Mouse (Mus musculus) kidney, adult 11 months (tissue): ENCODE measurements around the gene Dock11.
A peak's percentile ranks its signal among the peaks of the same experiment; 100 is the strongest.

ENCODE experiments used
- DNase-seq: peaks from one replicate; pipeline ENCODE4 v3.0.0; 2022

The Dock11 gene

DNA sequence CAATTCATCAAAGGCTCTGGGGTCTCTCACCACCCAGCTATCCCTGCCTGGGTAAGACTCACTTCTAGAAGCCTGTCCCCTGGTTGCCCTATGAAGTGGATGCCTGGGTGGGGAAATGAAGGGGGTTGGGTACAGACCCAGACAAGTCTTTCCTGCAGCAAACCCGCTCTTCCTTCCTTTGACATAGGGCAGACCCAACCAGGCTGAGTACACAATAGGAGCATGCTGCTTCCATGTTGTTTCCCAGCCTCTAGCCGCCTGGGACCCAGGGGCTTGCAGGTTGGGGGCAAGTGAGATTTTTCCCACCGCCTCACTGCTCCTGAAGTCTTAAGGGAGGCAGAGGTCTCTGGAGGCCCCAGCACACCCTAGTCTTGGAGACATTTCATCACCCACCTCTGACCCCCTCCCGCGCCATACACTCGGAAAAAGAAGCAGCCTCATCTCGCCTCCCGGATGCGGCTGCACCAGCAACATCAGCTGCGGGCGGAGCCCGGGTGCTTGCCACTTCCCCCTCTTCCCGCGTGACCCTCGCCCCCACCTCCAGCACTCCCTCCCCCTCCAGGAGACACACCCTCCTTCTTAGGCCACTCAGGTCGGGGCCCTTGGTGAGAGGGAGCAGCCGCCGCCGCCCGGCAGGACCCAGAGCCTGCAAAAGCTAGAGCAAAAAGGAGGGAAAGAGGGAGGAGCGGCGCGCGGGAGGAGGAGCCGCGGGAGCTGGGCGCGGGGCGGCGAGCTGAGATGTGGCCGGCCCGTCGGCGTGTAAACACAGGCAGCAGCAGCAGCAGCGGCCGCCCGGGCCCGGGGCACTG, at the start of gene Dock11:
Dock11 (plus strand) TSS at position 746 of the 809 bp plus-strand sequence.
- DNase-seq, result peak; percentile 38

- no peak for DNase-seq
Measured at GRCm38 (mm10) chrX:35879703-35880102, 8.9 kb upstream of the Dock11 start.

- DNase-seq, result peak; percentile 4
Measured at GRCm38 (mm10) chrX:35888945-35889799, 540 bp downstream of the Dock11 start.

- no peak for DNase-seq
Measured at GRCm38 (mm10) chrX:35889800-35890106, 1.1 kb downstream of the Dock11 start.

GRCm38 (mm10) chrX:35891534-35892125, 3.0 kb downstream of the Dock11 start:
- no peak for DNase-seq

- no peak for DNase-seq
Measured at GRCm38 (mm10) chrX:35892377-35892776, 3.7 kb downstream of the Dock11 start.

DNA sequence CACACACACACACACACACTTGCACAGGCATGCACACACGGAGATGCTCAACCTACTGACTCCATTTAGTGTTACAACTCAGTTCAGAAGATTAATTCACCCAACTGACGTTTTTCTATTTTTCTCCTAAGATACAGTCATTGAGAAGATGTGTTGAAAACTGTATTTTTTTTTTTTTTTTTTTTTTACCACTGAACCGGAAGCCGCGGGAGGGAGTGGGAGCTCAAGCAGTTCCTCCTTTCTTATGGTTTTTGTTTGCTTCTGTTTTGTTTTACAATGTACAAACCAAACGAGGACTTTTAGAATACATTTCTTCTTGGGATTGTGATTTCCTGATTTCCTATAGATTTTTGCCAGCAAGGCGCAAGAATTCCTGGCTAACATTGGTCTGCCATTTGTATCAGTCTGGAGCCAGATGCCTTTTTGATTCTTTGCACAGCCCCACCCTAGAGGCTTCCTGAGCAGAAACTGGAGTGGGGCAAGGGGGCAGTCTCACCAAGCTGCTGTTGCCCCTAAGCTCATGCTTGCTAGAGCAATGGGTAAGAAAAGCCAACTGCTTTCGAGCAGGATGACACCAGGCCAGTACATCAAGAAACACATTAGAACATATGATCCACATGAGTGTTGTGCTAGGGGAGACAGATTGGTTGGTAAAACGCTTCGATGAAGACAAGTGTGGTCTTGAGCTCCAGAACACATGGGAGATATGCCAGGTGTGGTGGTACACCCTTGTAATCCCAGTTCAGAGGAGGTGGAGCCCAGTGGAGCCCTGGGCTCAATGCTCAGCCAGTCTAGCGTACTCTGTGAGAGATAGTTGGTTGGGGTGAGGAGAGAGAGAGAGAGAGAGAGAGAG, 9.2 kb downstream of the Dock11 start:
- DNase-seq, result no peak

- no peak for DNase-seq
Measured at GRCm38 (mm10) chrX:35898501-35898766, 9.8 kb downstream of the Dock11 start.

GRCm38 (mm10) chrX:35904352-35904751, 15.7 kb downstream of the Dock11 start:
- no peak for DNase-seq

DNA sequence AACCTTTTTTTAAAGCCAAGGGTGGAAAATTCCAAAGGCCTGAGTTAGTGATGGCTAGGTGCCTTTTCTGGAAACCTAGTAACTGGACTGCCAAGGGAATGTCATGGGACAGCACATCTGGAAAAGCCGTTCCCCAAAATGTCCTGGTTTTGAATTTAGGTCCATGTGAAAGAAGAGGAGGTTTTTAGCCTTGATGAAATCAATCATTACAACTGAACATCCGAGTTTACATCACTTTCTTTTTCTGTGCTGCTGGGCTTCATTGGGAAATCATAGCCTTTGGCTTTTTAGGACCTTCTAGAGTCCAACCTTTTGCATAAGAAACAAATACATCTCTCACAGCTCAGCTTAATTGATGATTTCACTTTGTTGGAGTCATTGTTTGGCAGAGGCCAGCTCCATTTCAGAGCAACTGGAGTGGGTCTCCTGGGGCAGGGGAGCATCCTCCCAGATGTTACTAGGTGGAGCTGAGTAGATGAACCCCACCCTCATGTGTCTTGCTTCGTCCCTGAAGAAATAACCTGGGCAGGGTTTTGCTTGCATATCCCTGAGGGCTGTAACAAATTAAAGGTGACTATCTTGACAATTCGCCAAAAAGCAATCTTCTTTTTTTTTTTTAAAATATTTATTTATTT, 18.2 kb downstream of the Dock11 start:
- DNase-seq, result no peak

GRCm38 (mm10) chrX:35919558-35919957, 30.9 kb downstream of the Dock11 start:
- DNase-seq, result no peak

- no peak for DNase-seq
Measured at GRCm38 (mm10) chrX:35920096-35920607, 31.5 kb downstream of the Dock11 start.

GRCm38 (mm10) chrX:35921922-35922321, 33.3 kb downstream of the Dock11 start:
- DNase-seq, result no peak

DNA sequence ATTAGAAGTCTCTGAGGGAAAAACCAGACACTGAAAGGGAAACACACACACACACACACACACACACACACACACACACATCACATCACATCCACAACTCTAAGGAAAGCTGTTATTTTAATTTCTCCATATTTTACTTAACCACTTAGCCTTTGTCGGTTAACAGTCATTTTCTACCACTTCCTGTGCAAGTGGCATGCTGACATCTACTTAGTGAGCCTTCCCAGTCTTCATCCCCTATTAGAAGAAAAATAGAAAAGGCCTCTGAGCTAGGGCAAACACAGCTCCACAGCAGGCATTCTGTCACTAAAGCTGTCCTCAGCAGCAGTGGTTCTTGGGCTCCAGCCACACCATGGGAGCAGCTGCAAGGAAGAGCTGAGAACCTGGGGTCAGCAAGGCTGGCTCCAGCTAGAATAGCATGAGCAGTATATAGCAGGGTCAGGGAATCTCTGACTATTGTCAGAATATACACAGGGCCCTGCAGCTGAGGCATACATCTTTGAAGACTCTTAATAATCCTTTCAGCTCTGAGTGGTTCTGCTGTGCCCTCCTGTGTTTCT, 36.2 kb downstream of the Dock11 start:
- no peak for DNase-seq

DNA sequence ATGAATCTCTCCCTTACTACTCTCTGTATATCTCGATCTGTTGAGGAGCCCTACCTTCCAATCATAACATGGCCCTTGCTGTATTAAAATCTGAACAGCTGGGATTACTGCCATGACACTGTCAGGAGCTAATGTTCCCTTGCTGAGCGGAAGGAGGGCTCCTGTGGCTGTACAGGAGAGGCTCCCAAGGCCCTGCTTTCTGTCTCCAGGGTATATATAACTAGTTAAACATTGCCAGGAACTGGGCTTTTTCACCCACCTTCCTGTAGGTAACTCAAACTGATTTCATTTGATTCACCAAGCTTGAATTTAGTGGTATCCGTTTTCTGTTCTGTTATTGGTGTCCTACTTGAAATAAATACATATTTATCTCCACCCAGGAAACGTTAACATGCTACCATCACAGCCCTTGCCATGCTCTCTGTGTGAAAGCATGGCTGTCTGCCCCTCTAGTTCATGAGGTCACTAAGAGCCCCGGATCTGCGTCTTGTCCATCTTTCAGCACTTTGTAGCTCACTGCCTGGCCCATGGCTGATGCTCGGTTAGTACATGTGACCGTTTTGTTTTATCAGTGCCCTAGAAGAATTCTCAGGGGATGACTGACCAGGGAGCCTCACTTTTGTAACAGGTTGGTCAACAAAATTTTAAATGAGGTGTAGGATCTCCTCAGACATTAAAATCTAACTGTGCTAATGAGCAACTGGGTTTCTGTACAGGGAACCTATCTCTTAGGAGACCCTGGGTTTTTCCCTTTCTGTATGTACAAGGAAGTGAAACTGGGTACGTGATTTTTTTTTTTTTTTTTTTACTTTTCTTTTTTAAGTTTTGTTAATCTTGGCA, 41.7 kb downstream of the Dock11 start:
- no peak for DNase-seq

GRCm38 (mm10) chrX:35930934-35931406, 42.3 kb downstream of the Dock11 start:
- DNase-seq, result no peak

GRCm38 (mm10) chrX:35931945-35932344, 43.3 kb downstream of the Dock11 start:
- no peak for DNase-seq

DNA sequence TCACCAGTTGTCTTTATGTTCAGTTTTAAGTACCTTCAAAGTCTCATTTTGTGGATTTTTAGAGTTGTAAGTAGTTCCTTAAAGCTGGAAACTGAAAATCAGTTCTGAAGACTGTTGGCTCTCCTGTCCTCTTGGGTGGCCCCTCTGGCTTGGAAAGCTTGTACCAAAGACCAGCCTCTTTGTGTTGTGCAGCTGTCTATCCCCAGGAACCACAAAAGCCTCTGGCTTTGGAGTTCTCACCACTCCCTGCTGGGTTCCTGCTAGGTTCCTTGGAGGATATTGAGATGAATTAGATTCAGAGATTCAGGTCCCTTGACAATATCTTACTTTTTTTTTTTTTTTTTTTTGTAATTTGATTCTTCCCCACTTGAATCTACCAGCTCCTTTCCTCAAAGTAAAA, 44.3 kb downstream of the Dock11 start:
- no peak for DNase-seq

DNA sequence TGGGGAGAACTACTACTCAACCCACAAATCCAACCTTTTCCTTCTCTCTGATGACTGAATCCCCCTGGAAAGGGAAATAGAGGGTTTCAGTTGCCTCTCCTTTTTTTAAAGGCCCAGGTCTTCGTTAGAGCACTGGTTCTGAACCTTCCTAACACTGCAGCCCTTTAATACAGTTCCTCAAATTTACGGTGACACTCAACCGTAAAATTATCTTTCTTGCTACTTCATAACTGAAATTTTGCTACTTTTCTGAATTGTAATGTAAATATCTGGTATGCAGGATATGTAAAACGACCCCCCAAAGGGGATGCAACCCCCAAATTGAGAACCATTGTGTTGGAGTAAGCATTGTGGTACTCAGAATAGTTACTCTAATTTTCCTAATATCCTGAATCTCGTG, 49.5 kb downstream of the Dock11 start:
- no peak for DNase-seq

GRCm38 (mm10) chrX:35946394-35946793, 57.8 kb downstream of the Dock11 start:
- no peak for DNase-seq

GRCm38 (mm10) chrX:35950135-35950534, 61.5 kb downstream of the Dock11 start:
- DNase-seq, result no peak
